Mouse (Mus musculus) intestine, postnatal 0 days (tissue): ENCODE data around the gene Ets2. TPM values are rescaled to one million over a fixed set of nuclear protein-coding genes. Genes with fewer than 3 reads are reported as not detected.

Experiments
- ATAC-seq: fragments of 200-750 bp; cut with Nextera tagmentation; 2 replicates; pipeline ENCODE4 v1.8.0; 2017; ENCODE audit warnings: mild to moderate bottlenecking, moderate TSS enrichment, moderate library complexity
- H3K27ac ChIP-seq: fragments of 300-500 bp; sonication (generic); 2 replicates; pipeline ENCODE4 v1.5.1; 2014; ENCODE audit warnings: mild to moderate bottlenecking, low read depth, low read length, moderate library complexity
- H3K27me3 ChIP-seq: fragments of 300-500 bp; sonication (generic); replicated peaks from 2 replicates; pipeline ENCODE4 v1.6.1; 2014; ENCODE audit warnings: low read length, mixed read lengths; ENCODE audit not compliant: control insufficient read depth, insufficient read depth
- H3K36me3 ChIP-seq: fragments of 300-500 bp; sonication (generic); 2 replicates; pipeline ENCODE4 v1.6.1; 2014; ENCODE audit warnings: mild to moderate bottlenecking, moderate library complexity; ENCODE audit not compliant: control insufficient read depth, insufficient read depth
- H3K4me1 ChIP-seq: fragments of 300-500 bp; sonication (generic); replicated peaks from 2 replicates; pipeline ENCODE4 v1.6.1; 2014; ENCODE audit warnings: antibody characterized with exemption, low read length, mixed read lengths; ENCODE audit not compliant: control insufficient read depth, insufficient read depth
- H3K4me2 ChIP-seq: fragments of 300-500 bp; sonication (generic); replicated peaks from 2 replicates; pipeline ENCODE4 v1.6.1; 2014; ENCODE audit warnings: low read depth, mild to moderate bottlenecking, moderate library complexity
- H3K4me3 ChIP-seq: fragments of 300-500 bp; sonication (generic); 2 replicates; pipeline ENCODE4 v1.5.1; 2014; ENCODE audit warnings: low read depth, low read length
- H3K9ac ChIP-seq: fragments of 300-500 bp; sonication (generic); 2 replicates; pipeline ENCODE4 v1.6.1; 2014; ENCODE audit warnings: mild to moderate bottlenecking, low read depth, low read length
- H3K9me3 ChIP-seq: fragments of 300-500 bp; sonication (generic); 2 replicates; pipeline ENCODE4 v1.6.1; 2016; ENCODE audit warnings: mixed run types; ENCODE audit not compliant: control insufficient read depth
- CTCF ChIP-seq: sonication (generic); IDR thresholded peaks from 2 replicates; pipeline ENCODE4 v1.5.1; 2016; ENCODE audit warnings: low read depth, mild to moderate bottlenecking, control low read depth, antibody characterized with exemption, moderate library complexity
- WGBS: fragments of 180-500 bp; shearing (Covaris S2); extraction: QIAGEN DNeasy Blood & Tissue Kit; methylation state at CpG from one replicate; pipeline ENCODE4 v1.1.7; 2014; 5-methylcytosine and 5-hydroxymethylcytosine counted together
- polyA plus RNA-seq: library from polyadenylated mRNA; unstranded; fragments of >200 nt; fragmentation: Nextera tagmentation; extraction: Ambion mirVana; gene quantifications from 2 replicates; pipeline ENCODE4 v1.2.1, GENCODE M21; 2015

Gene Ets2
- polyA plus RNA-seq, 1 experiment from 2014 or later, result 34.6 TPM

DNA sequence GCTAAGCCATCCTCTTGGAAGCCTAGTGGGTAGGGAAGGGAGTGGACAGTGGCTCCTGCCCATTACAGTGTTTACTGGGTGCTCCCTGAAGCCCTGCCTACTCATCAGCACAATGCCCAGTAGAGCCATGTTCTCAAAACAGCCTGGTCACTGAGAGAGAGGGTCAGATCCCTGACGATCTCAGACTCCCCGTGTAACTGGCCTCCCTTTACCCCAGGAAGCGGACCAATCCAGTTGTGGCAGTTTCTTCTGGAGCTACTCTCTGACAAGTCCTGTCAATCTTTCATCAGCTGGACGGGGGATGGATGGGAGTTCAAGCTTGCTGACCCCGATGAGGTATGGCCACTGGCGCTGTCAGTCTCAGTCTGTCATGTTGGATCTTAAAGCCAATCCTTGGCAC, 15.8 kb downstream of the Ets2 start:
- Histone ChIP-seq H3K27ac (no peak overlapping the region), H3K9me3 (0 out of 2 replicates have a peak, but pooled peaks cover 4% of the 10 kb centered on the region), H3K9ac (no peak overlapping the region), H3K27me3 (no peaks in the 10 kb centered on the region), H3K4me3 (no peak overlapping the region), H3K4me1 (no peaks in the 10 kb centered on the region), H3K36me3 (peaks cover 85% of the 10 kb centered on the region), H3K4me2 (no peak overlapping the region)
- TF ChIP-seq CTCF, result no peak
- WGBS, result 94% methylated on average over 6 of the region's 6 CpGs
- 0 out of 2 replicates have a peak, but pooled peaks have one; percentile 29 for ATAC-seq

DNA sequence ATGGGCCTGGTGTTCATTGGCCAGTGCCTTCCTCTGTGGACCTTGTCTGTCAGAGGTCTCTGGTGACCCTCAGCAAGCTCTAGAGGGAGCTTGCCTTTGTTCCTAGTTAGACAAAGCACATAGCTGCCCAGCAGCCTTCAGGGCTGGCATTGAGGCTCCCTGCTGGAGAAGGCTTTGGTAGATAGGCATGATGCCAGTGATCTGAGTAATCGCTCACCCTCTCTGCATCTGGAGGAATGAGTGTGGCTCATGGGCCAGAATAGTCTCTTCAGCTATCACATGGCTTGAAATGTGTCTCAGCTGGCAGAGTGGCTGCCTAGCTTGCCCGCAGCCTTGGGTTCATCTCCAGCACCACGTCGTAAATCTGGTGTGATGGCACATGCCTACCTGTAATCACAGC, 16.2 kb downstream of the Ets2 start:
- peaks cover 80% of the 10 kb centered on the region for H3K36me3 ChIP-seq
- no peak for TF ChIP-seq CTCF
- H3K27ac ChIP-seq, result no peak overlapping the region
- 0 out of 2 replicates have a peak, but pooled peaks have one; percentile 8 for ATAC-seq
- H3K4me2 ChIP-seq, result no peak overlapping the region
- no peak overlapping the region for H3K4me3 ChIP-seq
- WGBS, result 92% methylated on average over 4 of the region's 4 CpGs
- H3K9me3 ChIP-seq, result 0 out of 2 replicates have a peak, but pooled peaks cover 4% of the 10 kb centered on the region
- no peaks in the 10 kb centered on the region for H3K4me1 ChIP-seq
- no peaks in the 10 kb centered on the region for H3K27me3 ChIP-seq
- no peak overlapping the region for H3K9ac ChIP-seq

DNA sequence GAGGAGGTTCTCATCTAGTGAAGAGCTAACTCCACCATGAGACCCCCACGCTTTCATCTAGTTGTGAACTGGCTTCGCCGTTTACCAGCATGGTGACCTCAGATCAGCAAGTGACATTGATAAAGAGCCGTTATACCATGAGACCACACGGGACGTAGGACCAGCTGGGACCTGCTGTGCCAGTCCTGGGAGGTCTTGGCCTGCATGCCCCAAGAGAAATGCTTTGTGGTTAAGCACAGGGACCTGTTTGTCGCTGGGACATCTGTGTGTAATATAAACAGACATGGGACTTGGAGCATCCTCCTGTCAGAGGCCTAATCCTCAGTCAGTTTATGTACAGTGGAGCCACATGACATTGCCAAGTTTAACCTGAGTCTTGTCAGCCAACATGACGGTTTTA, 18.7 kb downstream of the Ets2 start:
- H3K27ac ChIP-seq, result no peak overlapping the region
- WGBS, result 88% methylated on average over 8 of the region's 8 CpGs
- TF ChIP-seq CTCF, result no peak
- H3K4me3 ChIP-seq, result no peak overlapping the region
- H3K9ac ChIP-seq, result no peak overlapping the region
- no peaks in the 10 kb centered on the region for H3K4me1 ChIP-seq
- peaks cover 60% of the 10 kb centered on the region for H3K36me3 ChIP-seq
- no peak for ATAC-seq
- no peaks in the 10 kb centered on the region for H3K27me3 ChIP-seq
- H3K4me2 ChIP-seq, result no peak overlapping the region
- 0 out of 2 replicates have a peak, but pooled peaks cover 4% of the 10 kb centered on the region for H3K9me3 ChIP-seq

DNA sequence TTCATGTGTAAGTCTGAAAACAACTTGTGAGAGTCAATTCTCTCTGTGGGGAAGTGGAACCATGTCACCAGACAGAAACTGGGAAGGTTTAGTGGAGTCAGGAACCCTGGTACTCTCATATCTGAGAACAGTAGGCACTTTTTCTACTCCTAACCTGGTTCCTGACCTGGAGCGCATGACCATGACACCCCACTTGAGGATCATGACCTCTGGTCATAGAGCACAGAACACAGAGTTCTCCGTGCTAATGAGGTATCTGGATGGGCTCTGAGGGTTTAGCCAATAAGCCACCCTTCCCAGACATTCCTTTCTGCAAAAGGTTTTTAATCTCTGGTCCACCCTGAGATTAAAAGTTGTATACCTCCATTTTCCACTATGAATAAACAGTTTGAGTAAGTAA, 22.4 kb downstream of the Ets2 start:
- Histone ChIP-seq H3K27me3 (no peaks in the 10 kb centered on the region), H3K4me1 (no peaks in the 10 kb centered on the region), H3K27ac (no peak overlapping the region), H3K4me3 (no peak overlapping the region), H3K4me2 (no peak overlapping the region), H3K36me3 (peaks cover 23% of the 10 kb centered on the region), H3K9me3 (0 out of 2 replicates have a peak, but pooled peaks cover 4% of the 10 kb centered on the region), H3K9ac (no peak overlapping the region)
- TF ChIP-seq CTCF, result no peak
- WGBS, result 88% methylated on average over 2 of the region's 2 CpGs
- ATAC-seq, result no peak

DNA sequence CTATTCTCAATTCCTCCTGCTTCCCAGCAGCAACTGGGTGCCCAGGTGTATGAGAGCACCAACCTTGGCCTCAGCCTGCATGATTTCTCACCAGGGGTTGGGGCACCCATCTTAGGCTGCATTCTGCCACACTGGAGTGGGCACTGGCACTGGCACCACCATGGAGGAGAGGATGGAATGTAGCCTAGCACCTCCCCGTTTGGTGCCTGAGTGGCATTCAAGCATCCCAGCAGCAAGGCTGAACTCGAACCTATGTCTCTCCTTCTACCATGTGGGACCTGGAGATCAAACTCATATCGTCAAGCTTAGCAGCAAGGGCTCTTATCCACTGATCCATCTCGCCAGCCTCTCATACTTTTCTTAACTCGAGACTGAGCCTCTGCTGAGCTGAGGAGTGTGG, 22.9 kb downstream of the Ets2 start:
- Histone ChIP-seq H3K4me3 (no peak overlapping the region), H3K4me2 (no peak overlapping the region), H3K4me1 (no peaks in the 10 kb centered on the region), H3K9me3 (0 out of 2 replicates have a peak, but pooled peaks cover 4% of the 10 kb centered on the region), H3K27me3 (no peaks in the 10 kb centered on the region), H3K36me3 (peaks cover 19% of the 10 kb centered on the region), H3K27ac (no peak overlapping the region), H3K9ac (no peak overlapping the region)
- no peak for ATAC-seq
- TF ChIP-seq CTCF, result no peak
- 78% methylated on average over 5 of the region's 5 CpGs for WGBS

DNA sequence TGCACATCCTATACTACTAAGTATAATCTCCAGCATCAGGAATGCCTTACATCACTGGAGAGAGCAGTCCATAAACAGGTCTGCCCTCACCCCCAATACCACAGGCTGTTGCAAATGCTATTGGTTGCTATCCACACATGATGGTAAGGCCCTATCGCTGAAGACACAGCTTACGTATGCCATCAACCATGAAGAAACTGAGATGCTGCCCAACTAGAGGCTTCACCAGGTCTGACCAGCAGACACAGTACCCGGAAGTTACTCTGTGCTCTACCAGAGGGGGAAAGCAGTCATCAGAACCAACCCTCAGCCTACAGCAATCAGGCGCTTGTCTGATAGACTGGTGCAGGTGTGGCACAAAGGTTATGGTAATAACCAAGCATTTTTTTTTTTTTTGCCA, 24.9 kb downstream of the Ets2 start:
- TF ChIP-seq CTCF, result no peak
- no peak overlapping the region for H3K27ac ChIP-seq
- no peaks in the 10 kb centered on the region for H3K4me1 ChIP-seq
- WGBS, result 85% methylated on average over 4 of the region's 4 CpGs
- no peak overlapping the region for H3K4me2 ChIP-seq
- no peaks in the 10 kb centered on the region for H3K9me3 ChIP-seq
- H3K36me3 ChIP-seq, result no peaks in the 10 kb centered on the region
- H3K4me3 ChIP-seq, result no peak overlapping the region
- ATAC-seq, result no peak
- H3K9ac ChIP-seq, result no peak overlapping the region
- H3K27me3 ChIP-seq, result no peaks in the 10 kb centered on the region
